Mouse (Mus musculus) T-helper 1 cell (primary cell): ENCODE data around the gene Hist1h1d.
"Not testable (repeated sequence)": the region's sequence is repeated elsewhere in the genome, so short reads cannot be mapped to it uniquely, and the experiment has no call there.

Experiments used
- in situ Hi-C: fragments of 300-600 bp; cut with MboI, MseI; formaldehyde crosslinking; loops from one replicate; pipeline ENCODE4 v1.15.1; 2025; ENCODE audit warnings: high pct_unique_total_duplicates

Hist1h1d gene

DNA sequence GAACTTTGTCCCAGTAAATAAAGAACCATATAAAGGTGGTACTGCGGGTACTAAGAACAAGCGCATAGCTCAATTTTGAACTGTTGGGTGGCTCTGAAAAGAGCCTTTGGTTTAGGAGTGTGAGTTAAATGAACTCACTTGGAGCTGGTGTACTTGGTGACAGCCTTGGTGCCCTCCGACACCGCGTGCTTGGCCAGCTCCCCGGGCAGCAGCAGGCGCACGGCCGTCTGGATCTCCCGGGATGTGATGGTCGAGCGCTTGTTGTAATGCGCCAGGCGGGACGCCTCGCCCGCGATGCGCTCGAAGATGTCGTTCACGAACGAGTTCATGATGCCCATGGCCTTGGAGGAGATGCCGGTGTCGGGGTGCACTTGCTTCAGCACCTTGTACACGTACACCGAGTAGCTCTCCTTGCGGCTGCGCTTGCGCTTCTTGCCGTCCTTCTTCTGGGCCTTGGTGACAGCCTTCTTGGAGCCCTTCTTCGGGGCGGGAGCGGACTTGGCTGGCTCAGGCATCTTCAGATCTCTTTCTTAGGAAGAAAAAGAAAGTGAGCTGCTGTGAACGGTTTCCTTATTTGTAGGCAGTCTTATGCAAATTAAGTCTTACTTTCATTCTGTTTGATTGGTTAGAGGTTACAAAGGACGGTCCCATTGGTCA is 32.5 kb downstream of the Hist1h1d start:
- in situ Hi-C loops, result not testable (repeated sequence)

DNA sequence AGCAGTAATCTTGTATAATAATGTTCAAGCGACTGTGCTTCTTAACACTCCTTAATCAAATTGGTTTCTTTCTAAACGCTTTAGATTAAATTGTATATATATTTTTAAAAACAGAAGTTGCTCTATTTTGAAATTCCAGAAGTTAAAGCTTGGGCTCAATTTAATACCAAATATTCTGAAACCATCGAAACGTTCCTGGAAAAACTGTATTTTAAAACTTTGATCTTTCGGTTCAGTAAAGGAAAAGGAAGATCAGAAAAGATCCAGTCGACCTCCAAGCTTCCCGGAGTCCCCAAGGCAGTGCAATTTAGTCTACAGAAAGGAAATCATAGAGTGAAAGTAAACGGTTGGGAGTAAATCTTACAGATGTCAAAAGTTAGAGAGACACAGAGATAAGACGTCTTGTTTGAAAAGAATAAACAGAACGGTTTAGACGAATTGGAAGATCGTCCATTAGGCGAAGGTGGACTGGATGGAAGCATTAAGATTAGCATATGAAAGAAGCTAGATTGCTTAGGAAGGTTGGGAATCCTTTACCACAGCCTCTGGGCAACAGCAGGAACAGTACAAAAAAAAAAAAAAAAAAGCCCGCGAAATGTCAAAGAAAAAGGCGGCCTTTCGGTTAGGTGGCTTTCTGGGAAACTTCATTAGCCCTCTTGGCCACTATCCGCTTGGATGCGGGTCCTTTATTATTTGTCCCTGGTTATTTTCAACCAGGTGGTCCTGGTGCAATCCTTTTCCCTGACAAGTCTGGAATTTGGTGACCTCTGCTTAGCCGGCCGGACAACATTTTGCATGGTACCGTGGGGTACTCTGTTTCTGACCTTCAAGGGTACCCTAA is 33.3 kb downstream of the Hist1h1d start:
- in situ Hi-C loops, result no loop called here

DNA sequence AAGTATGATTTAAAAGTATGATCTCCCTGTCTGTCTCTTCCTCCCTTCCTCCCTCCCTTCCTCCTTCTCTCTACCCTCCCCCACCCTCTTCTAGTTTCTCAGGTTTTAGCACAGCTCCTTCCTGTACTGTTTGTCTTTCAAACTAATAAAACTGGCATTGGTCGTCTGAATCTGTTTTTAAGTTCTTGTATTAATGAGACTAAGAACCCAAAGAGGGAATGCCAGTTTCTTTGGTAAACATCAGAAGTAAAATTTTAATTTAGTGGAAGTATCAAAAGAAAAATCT is 33.8 kb downstream of the Hist1h1d start:
- in situ Hi-C loops, result no loop called here

DNA sequence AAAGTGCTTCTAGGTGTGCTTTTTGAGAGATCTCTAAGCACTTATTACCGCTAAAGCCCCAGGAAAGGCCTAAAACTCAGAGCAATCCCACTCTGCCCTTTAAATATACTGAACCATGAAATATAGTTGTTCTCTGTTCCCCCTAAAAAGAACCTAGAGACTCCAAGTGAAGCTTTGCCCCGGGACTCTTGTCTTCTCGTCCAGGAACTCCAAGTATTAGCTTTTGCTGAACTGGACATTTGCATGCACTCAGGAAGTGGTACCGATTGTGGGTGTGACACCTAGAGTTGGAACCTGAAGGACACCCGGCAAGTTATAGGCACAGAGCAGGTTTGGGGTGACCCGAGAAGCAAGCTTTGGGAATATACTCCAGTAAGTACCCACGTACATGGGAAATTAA is 38.1 kb downstream of the Hist1h1d start:
- in situ Hi-C loops, result loop anchor here (5.0 kb wide), 1 partner anchor 159 kb away; no protein-coding TSS in a partner anchor

DNA sequence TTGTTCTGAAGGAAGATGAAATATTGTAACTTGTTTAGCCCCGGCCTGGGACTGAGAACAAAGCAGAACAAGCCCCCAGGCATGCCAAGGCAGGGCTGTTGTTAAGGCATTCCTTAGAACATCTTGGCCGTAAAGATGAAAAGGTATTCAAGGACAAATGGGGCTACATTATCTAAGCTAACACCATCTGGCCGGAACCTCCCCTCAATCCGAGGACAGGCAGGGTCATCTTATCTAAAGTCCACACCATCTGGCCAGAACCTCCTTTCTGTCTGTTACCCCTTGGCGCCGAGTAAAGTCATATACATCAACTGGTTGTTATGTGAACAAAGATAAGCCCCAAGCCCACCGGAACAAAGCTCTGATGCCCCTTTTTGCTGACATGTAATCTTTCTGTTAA is 38.8 kb downstream of the Hist1h1d start:
- in situ Hi-C loops, result loop anchor here (5.0 kb wide), 1 partner anchor 160 kb away; no protein-coding TSS in a partner anchor

DNA sequence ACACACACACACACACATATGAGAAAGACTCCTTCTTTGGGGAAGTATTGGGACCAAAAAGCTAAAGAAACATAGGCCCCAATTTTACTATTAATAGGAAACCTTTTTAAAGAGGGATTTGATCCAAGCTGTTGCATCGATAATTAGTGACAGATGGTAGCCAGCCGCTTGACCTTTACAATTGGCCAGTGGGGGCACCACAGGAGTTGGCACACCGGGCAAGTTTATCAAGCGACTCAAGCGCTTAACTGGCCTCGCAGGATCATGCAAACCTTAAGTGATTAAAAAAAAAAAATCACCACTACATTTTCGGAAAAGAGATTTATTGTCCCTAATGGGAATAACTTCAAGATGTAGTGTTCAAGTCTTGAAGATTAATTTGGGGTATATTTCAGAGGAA is 39.6 kb downstream of the Hist1h1d start:
- in situ Hi-C loops, result loop anchor here (5.0 kb wide), 1 partner anchor 160 kb away; no protein-coding TSS in a partner anchor

DNA sequence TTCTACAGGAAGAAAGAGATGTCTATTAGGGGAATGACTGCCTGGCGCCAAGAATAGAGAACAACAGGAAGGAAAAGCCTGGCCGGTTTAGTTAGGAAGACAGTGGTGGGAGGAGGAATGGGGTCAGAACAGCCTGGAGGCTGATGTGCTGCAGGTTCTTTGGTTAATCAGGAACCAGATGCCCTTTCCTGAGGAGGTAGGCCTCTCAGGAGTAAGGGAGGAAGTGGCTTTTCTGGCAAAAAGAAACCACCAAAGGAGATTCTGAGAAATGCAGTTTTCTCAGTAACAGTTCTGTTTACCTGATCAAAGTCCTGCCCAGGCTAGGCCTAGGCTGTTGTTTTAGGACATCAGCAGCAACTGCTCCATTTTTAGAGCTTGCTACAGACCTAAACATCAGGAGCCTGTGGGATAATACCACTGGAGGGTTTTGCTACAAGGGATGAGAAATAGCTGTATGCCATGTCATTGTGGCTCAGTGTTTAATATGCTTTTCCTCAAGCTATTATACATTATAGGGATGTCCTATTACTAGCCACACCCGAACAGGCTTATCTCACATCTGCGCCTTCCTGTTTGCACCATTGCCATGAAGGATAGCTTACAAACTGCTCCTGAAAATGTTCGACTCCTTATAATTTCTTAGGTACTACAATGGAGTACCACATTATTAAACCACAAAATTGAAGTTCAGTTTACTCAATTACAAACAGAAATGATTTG is 40.1 kb downstream of the Hist1h1d start:
- in situ Hi-C loops, result loop anchor here (5.0 kb wide), 1 partner anchor 161 kb away; no protein-coding TSS in a partner anchor

DNA sequence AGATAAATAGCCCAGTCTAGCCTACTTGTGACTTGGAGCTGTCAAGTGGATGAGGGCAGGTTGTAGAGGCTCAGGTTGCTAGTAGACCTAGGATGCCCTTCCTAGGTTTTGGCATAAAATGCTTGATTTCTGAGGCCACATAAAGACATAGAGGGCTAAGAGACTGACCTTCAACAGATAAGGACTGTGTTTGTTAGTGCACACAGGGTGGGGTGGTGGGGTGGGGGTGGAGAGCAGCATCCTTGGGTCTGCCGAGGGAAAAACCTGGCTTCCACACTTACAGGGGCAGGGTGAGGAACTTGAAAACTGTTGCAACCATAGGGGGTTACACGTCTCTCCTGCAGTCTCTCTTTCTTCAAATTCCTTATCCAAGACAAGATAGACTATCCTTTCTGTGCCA is 42.1 kb downstream of the Hist1h1d start:
- in situ Hi-C loops, result no loop called here

DNA sequence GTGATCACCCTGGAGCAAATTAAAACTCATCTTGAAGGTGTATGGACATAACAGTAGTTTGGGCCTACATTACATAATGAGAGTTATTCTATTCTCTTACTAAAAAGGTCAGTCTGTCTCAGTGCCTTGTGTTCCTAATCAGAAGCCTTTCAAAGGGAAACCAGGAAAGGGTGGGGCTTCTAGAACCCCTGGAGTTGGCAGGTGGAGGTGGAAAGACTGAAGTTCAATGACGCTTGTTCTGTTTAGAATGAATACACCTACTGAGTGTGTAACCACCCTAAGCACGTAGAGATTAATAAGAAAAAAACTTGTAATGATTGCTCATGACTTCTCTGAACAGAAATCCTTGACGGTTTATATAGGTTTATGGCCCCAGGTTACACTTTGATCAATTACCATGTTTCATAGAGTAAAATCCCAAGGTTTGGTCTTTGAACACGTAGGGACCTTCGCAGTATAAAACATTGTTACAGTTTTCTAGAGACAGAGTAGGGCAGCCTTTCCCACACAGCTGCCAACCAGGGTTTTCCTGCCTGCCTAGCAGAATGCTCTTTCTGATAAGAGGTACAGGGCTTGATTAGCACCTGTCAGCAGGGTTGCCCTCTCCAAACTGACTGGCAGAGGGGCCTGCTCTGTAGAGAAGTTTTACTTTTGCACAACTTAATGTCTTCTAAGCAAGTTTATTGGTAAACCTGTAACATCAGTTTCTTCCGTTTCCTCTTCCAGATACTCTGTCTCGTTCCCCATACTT is 42.7 kb downstream of the Hist1h1d start:
- in situ Hi-C loops, result no loop called here

DNA sequence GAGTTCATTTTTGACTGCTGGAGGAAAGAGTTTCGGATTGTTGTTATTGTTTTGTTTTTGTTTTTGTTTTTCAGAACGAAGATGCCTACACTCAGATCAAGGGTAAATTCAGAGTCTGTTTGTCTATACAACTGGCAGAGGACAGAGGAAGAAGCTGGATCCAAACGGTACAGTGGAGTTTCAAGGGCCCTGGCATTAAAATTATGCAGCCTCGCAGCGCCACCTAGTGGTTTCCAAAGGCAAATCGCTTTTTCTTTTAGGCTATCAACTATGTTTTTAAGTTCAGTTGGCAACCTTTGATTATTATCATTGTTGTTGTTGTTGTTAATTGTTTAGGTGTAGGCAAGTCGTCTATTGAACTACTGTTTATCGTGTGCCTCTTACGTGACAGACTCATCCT is 44.9 kb downstream of the Hist1h1d start:
- in situ Hi-C loops, result no loop called here

DNA sequence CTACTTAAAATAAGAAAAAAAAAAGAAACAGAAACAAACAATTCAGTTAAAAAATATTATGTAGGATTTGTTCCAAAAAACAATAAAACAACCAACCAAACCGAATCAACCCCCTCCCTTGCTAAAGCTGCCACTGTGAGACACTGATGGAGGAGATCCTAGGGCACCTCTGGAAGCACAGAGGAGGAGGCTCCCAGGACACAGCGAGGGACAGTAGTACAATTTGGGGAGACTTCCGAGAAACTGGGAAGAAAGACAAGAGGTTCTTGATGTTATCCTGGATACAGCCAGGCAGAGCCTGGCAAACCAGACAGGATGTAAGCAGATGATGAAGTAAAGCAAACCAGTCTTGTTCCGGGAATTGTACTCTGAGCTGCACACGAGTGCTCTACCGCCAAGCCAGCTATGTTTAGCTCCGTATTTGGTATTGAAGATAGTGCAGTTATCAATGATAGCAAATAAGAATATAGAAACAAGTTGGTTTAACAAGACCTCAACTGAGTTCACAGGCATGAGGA is 50.2 kb downstream of the Hist1h1d start:
- in situ Hi-C loops, result loop anchor here (10.0 kb wide), 2 partner anchors 748 to 1402 kb away; partner anchors contain the start of gene Vmn1r211

DNA sequence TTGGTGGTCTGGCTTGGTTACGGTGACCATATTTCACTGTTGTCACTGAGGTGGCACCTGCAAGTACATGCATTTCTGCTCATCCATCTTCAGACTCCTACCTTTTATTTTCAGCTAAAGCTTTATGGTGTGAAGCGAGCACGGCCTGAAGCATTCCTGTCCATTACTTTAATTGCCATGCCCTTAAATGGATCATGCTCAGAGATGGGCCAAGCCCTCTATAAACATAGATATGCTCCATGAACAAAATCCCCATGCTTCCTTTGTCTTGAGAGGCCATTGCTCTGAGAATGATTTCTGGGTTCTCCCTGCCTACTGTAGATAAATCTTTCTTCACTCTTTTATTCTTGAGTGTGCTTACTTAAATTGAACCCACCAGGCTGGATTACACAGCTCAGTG is 51.4 kb downstream of the Hist1h1d start:
- in situ Hi-C loops, result loop anchor here (10.0 kb wide), 2 partner anchors 750 to 1400 kb away; partner anchors contain the start of gene Vmn1r211

DNA sequence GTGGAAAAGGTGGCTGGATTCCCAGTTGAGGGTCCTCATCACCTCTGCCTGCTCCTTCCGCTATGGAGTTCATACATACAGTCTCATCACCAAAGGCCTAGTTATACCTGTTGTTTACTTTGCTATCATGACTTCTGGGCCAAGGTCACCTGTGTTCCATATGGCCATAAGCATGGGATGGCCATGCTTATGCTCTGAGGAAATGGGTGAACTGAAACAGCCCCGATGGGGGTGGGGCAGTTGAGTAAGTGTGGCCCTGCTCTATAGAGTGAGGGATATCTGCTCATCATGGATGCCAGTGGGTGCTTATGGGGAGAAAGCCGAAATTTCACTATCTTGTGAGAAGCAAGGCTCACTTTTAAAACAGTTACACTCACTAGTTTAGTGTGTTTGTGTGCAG is 52.0 kb downstream of the Hist1h1d start:
- in situ Hi-C loops, result loop anchor here (10.0 kb wide), 2 partner anchors 750 to 1400 kb away; partner anchors contain the start of gene Vmn1r211

DNA sequence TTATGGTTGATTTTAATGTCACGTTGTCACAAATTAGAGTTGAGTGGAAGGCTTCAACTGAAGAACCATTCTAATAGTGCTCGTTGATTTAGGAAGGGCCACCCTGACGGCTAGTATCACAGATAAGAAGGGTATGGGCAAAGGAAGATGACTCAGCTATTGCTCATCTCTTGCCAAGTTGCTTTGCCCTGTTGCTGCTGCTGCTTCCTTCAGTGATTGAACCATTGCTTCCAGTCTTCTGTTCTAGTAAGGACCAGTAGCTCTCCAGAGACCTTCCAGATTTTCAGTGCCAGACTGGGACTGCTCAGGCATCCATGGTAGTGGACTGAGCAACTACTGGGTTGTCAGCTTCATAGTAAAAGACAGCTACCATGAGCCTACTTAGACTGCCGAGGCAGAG is 56.1 kb downstream of the Hist1h1d start:
- in situ Hi-C loops, result loop anchor here (10.0 kb wide), 2 partner anchors 754 to 1396 kb away; partner anchors contain the start of gene Vmn1r211

DNA sequence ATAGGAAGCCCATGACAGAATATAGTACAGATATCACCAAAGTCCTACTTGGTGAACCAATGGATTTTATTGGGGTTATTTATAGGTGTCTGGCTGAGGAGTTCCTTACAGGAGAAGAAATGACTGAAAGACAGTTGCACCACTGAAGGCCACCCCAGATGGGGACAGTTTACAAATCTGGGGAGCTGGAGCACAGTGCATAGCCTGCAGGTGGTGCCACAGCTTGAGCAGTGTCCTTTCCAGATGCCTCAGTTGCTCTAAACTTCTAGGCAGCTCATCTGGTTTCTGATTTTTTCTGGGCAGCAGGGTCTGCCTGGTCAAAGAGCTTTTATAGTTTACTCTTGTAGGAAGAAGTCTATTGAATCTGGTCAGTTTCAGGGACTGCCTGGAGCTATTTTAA is 56.8 kb downstream of the Hist1h1d start:
- in situ Hi-C loops, result loop anchor here (10.0 kb wide), 2 partner anchors 755 to 1395 kb away; partner anchors contain the start of gene Vmn1r211
